31 mouse cellular contexts compared by ENCODE assay signal in genomic region chr12:73742577-73742976, GRCm38 (mm10).
DNase-seq lines count a peak whose midpoint lies in the region; ATAC-seq lines count a peak whose summit lies in the region.
"Had no signal": no experiment of that assay in that cellular context is flagged by ENCODE, and none has a peak within 500 bp of the region (broad histone marks: within the 10 kb centered on the region; RNA-seq: fewer than 3 reads in every experiment).

No protein-coding gene starts in this region.

- H3K27ac ChIP-seq in heart, embryonic 13.5 days (replicated peaks), result peak overlapping the region; percentile 45; the same call in 1 of the 2 replicates
- H3K27ac ChIP-seq: forebrain, embryonic 13.5 days; hindbrain, embryonic 14.5 days; limb, embryonic 10.5 days; limb, embryonic 15.5 days; liver, embryonic 13.5 days; macrophage; midbrain, embryonic 12.5 days; neural tube, embryonic 12.5 days had no signal

- ATAC-seq in heart, embryonic 13.5 days (ENCODE audit: extremely low read depth, insufficient number of reproducible peaks, low FRiP score, low TSS enrichment), result no peak
- no peak for ATAC-seq in frontal cortex, adult (ENCODE audit: low TSS enrichment)
- ATAC-seq: forebrain, embryonic 13.5 days; intestine, postnatal 0 days; lung, postnatal 0 days had no signal

- H3K9me3 ChIP-seq in heart, embryonic 13.5 days, result no peaks in the 10 kb centered on the region
- H3K9me3 ChIP-seq: forebrain, embryonic 13.5 days; limb, embryonic 10.5 days; limb, embryonic 15.5 days; liver, embryonic 13.5 days; midbrain, embryonic 12.5 days; neural tube, embryonic 12.5 days had no signal

- 22% methylated on average over 3 of the region's 3 CpGs for WGBS in heart, embryonic 13.5 days

- no peaks in the 10 kb centered on the region for H3K36me3 ChIP-seq in heart, embryonic 13.5 days
- H3K36me3 ChIP-seq: G1E; limb, embryonic 10.5 days; limb, embryonic 15.5 days; liver, embryonic 13.5 days; midbrain, embryonic 12.5 days; neural tube, embryonic 12.5 days had no signal

- H3K4me1 ChIP-seq in heart, embryonic 13.5 days, result peaks cover 21% of the 10 kb centered on the region
- H3K4me1 ChIP-seq: forebrain, embryonic 13.5 days; limb, embryonic 15.5 days; liver, embryonic 13.5 days; midbrain, embryonic 12.5 days; neural tube, embryonic 12.5 days had no signal

- H3K4me3 ChIP-seq in heart, embryonic 13.5 days, result no peak overlapping the region
- H3K4me3 ChIP-seq: forebrain, embryonic 13.5 days; limb, embryonic 10.5 days; limb, embryonic 15.5 days; liver, embryonic 13.5 days; midbrain, embryonic 12.5 days; myocyte; neural tube, embryonic 12.5 days had no signal

- H3K4me2 ChIP-seq in heart, embryonic 13.5 days, result no peak overlapping the region
- H3K4me2 ChIP-seq: forebrain, embryonic 13.5 days; hindbrain, embryonic 14.5 days; limb, embryonic 15.5 days; liver, embryonic 13.5 days; midbrain, embryonic 12.5 days; neural tube, embryonic 12.5 days had no signal

- DNase-seq in adrenal gland, adult (ENCODE audit: inconsistent age in 2 of 2, low spot score in 1 of 2), result peak; percentile 70 to 73
- no peak for DNase-seq in adrenal gland, postnatal 25 days
- DNase-seq in heart, adult 8-10 months (ENCODE audit: low spot score), result no peak
- DNase-seq in testis, postnatal 14 days (ENCODE audit: low spot score), result peak; percentile 34
- DNase-seq in testis, postnatal 10 days (ENCODE audit: low spot score), result no peak
- no peak for DNase-seq in lung, postnatal 4 days
- DNase-seq: cerebellum, adult 2 months; cerebellum, postnatal 14 days; gastrocnemius, postnatal 25 days; heart, adult 11 months; kidney, adult 9 months; kidney, postnatal 10 days; layer of hippocampus, postnatal 36 days; liver, embryonic 13.5 days; lung, adult 18-20 months; spleen, adult 18-20 months; thymus, adult 2 months; thymus, postnatal 36 days had no signal

- H3K27me3 ChIP-seq in heart, embryonic 13.5 days (replicated peaks), result no peaks in the 10 kb centered on the region
- H3K27me3 ChIP-seq: forebrain, embryonic 13.5 days; limb, embryonic 15.5 days; liver, embryonic 13.5 days had no signal

- H3K9ac ChIP-seq in heart, embryonic 13.5 days, result no peak overlapping the region
- H3K9ac ChIP-seq: forebrain, embryonic 13.5 days; hindbrain, embryonic 14.5 days; limb, embryonic 15.5 days; liver, embryonic 13.5 days; midbrain, embryonic 12.5 days; neural tube, embryonic 12.5 days had no signal

Comparison
In these comparisons a context has a peak if more than half of its experiments do, and no peak if none do; other contexts are left out.
1. DNase-seq: peak in adrenal gland, adult (2 of 2) and testis, postnatal 14 days (single experiment); none in adrenal gland, postnatal 25 days (single experiment), heart, adult 8-10 months (single experiment), testis, postnatal 10 days (single experiment) and lung, postnatal 4 days (0 of 2).